Mouse (Mus musculus): ENCODE measurements around the gene Retreg3. TPM values are rescaled to one million over a fixed set of nuclear protein-coding genes. Genes with fewer than 3 reads are reported as not detected.

The Retreg3 gene
- polyA plus RNA-seq, 1 experiment = 87.3 TPM

- no peak overlapping the region for H3K27ac ChIP-seq (ENCODE audit: insufficient read depth, low read length)
- no peak for DNase-seq
- no peaks in the 10 kb centered on the region for H3K27me3 ChIP-seq (ENCODE audit: control insufficient read depth, insufficient read depth, low read length)
- H3K4me1 ChIP-seq (ENCODE audit: control insufficient read depth, insufficient read depth, low read length) = peaks cover 4% of the 10 kb centered on the region; the same call in 1 of the 2 replicates
- TF ChIP-seq POLR2A (IDR thresholded peaks at IDR 0.05; ENCODE audit: borderline replicate concordance, insufficient read depth, low read length) (no peak), CTCF (IDR thresholded peaks at IDR 0.05; ENCODE audit: borderline replicate concordance, insufficient read depth, low read depth, low read length) (no peak)
- WGBS = 93% methylated on average over 10 of the region's 10 CpGs
- H3K4me3 ChIP-seq (replicated peaks; ENCODE audit: insufficient read depth, low read depth, low read length) = no peak overlapping the region
These were observed 22.7 kb upstream of the Retreg3 start for GRCm38 (mm10) chr11:101142215-101142967.

GRCm38 (mm10) chr11:101141088-101141487 is 21.4 kb upstream of the Retreg3 start:
- no peak overlapping the region for H3K4me3 ChIP-seq (replicated peaks; ENCODE audit: insufficient read depth, low read depth, low read length)
- no peak overlapping the region for H3K27ac ChIP-seq (ENCODE audit: insufficient read depth, low read length)
- WGBS = 92% methylated on average over 8 of the region's 8 CpGs
- peaks cover 4% of the 10 kb centered on the region; the same call in 1 of the 2 replicates for H3K4me1 ChIP-seq (ENCODE audit: control insufficient read depth, insufficient read depth, low read length)
- H3K27me3 ChIP-seq (ENCODE audit: control insufficient read depth, insufficient read depth, low read length) = no peaks in the 10 kb centered on the region
- DNase-seq = no peak
- TF ChIP-seq POLR2A (IDR thresholded peaks at IDR 0.05; ENCODE audit: borderline replicate concordance, insufficient read depth, low read length) = no peak
- no peak for TF ChIP-seq CTCF (IDR thresholded peaks at IDR 0.05; ENCODE audit: borderline replicate concordance, insufficient read depth, low read depth, low read length)

GRCm38 (mm10) chr11:101140164-101140819 is 20.6 kb upstream of the Retreg3 start:
- TF ChIP-seq POLR2A (IDR thresholded peaks at IDR 0.05; ENCODE audit: borderline replicate concordance, insufficient read depth, low read length) = no peak
- no peak overlapping the region for H3K27ac ChIP-seq (ENCODE audit: insufficient read depth, low read length)
- 52% methylated on average over 27 of the region's 27 CpGs for WGBS

GRCm38 (mm10) chr11:101138536-101139181 is 19.0 kb upstream of the Retreg3 start:
- TF ChIP-seq POLR2A (IDR thresholded peaks at IDR 0.05; ENCODE audit: borderline replicate concordance, insufficient read depth, low read length) = no peak
- no peak for TF ChIP-seq CTCF (IDR thresholded peaks at IDR 0.05; ENCODE audit: borderline replicate concordance, insufficient read depth, low read depth, low read length)
- Histone ChIP-seq H3K4me3 (replicated peaks; ENCODE audit: insufficient read depth, low read depth, low read length) (no peak overlapping the region), H3K27me3 (ENCODE audit: control insufficient read depth, insufficient read depth, low read length) (no peaks in the 10 kb centered on the region), H3K27ac (ENCODE audit: insufficient read depth, low read length) (no peak overlapping the region), H3K4me1 (ENCODE audit: control insufficient read depth, insufficient read depth, low read length) (peaks cover 9% of the 10 kb centered on the region; the same call in 1 of the 2 replicates)
- WGBS = 37% methylated on average over 15 of the region's 15 CpGs
- no peak for DNase-seq

More at GRCm38 (mm10) chr11:101140164-101140819, 20.6 kb upstream of the Retreg3 start:
- Histone ChIP-seq H3K4me1 (ENCODE audit: control insufficient read depth, insufficient read depth, low read length) (peaks cover 4% of the 10 kb centered on the region; the same call in 1 of the 2 replicates), H3K4me3 (replicated peaks; ENCODE audit: insufficient read depth, low read depth, low read length) (peak overlapping the region; percentile 65), H3K27me3 (ENCODE audit: control insufficient read depth, insufficient read depth, low read length) (no peaks in the 10 kb centered on the region)
- DNase-seq = no peak

GRCm38 (mm10) chr11:101137000-101137399 is 17.3 kb upstream of the Retreg3 start:
- Histone ChIP-seq H3K27ac (ENCODE audit: insufficient read depth, low read length) (no peak overlapping the region), H3K27me3 (ENCODE audit: control insufficient read depth, insufficient read depth, low read length) (no peaks in the 10 kb centered on the region), H3K4me3 (replicated peaks; ENCODE audit: insufficient read depth, low read depth, low read length) (no peak overlapping the region), H3K4me1 (ENCODE audit: control insufficient read depth, insufficient read depth, low read length) (peaks cover 9% of the 10 kb centered on the region; the same call in 1 of the 2 replicates)
- TF ChIP-seq CTCF (IDR thresholded peaks at IDR 0.05; ENCODE audit: borderline replicate concordance, insufficient read depth, low read depth, low read length) (no peak), POLR2A (IDR thresholded peaks at IDR 0.05; ENCODE audit: borderline replicate concordance, insufficient read depth, low read length) (no peak)
- DNase-seq = no peak
- WGBS = 79% methylated on average over 7 of the region's 7 CpGs

GRCm38 (mm10) chr11:101134217-101134865 is 14.6 kb upstream of the Retreg3 start:
- H3K27me3 ChIP-seq (ENCODE audit: control insufficient read depth, insufficient read depth, low read length) = no peaks in the 10 kb centered on the region

GRCm38 (mm10) chr11:101133037-101133436 is 13.3 kb upstream of the Retreg3 start:
- no peak for TF ChIP-seq POLR2A (IDR thresholded peaks at IDR 0.05; ENCODE audit: borderline replicate concordance, insufficient read depth, low read length)
- TF ChIP-seq CTCF (IDR thresholded peaks at IDR 0.05; ENCODE audit: borderline replicate concordance, insufficient read depth, low read depth, low read length) = no peak
- no peaks in the 10 kb centered on the region for H3K27me3 ChIP-seq (ENCODE audit: control insufficient read depth, insufficient read depth, low read length)
- WGBS = 33% methylated on average over 12 of the region's 12 CpGs
- DNase-seq = no peak
- H3K27ac ChIP-seq (ENCODE audit: insufficient read depth, low read length) = no peak overlapping the region
- H3K4me1 ChIP-seq (ENCODE audit: control insufficient read depth, insufficient read depth, low read length) = peaks cover 22% of the 10 kb centered on the region
- no peak overlapping the region for H3K4me3 ChIP-seq (replicated peaks; ENCODE audit: insufficient read depth, low read depth, low read length)

More at GRCm38 (mm10) chr11:101134217-101134865, 14.6 kb upstream of the Retreg3 start:
- peak in 1 of 2 experiments; percentile 45 for DNase-seq
- TF ChIP-seq POLR2A (IDR thresholded peaks at IDR 0.05; ENCODE audit: borderline replicate concordance, insufficient read depth, low read length) = no peak
- TF ChIP-seq CTCF (IDR thresholded peaks at IDR 0.05; ENCODE audit: borderline replicate concordance, insufficient read depth, low read depth, low read length) = no peak
- whole genome bisulfite sequencing = 38% methylated on average over 13 of the region's 13 CpGs
- Histone ChIP-seq H3K4me1 (ENCODE audit: control insufficient read depth, insufficient read depth, low read length) (peaks cover 23% of the 10 kb centered on the region), H3K27ac (ENCODE audit: insufficient read depth, low read length) (no peak overlapping the region), H3K4me3 (replicated peaks; ENCODE audit: insufficient read depth, low read depth, low read length) (no peak overlapping the region)

Data from cerebellum, adult 2 months (tissue).